In genomic region chr6:126768957-126769665, GRCm38 (mm10) we compare ENCODE assay signal across 10 mouse cellular contexts. TPM values are rescaled to one million over a fixed set of nuclear protein-coding genes. Genes with fewer than 3 reads are reported as not detected.
DNase-seq lines count a peak whose midpoint lies in the region; ATAC-seq and TF ChIP-seq lines count a peak whose summit lies in the region.
"Had no signal": no experiment of that assay in that cellular context is flagged by ENCODE, and none has a peak within 500 bp of the region (broad histone marks: within the 10 kb centered on the region; RNA-seq: fewer than 3 reads in every experiment).

No protein-coding gene starts in this region.

- no peak overlapping the region for H3K4me3 ChIP-seq in midbrain, postnatal 0 days (ENCODE audit: low read depth, low read length)

- no peak overlapping the region for H3K9ac ChIP-seq in midbrain, postnatal 0 days (replicated peaks; ENCODE audit: low read length, poor library complexity, severe bottlenecking)

- no peak overlapping the region for H3K4me2 ChIP-seq in midbrain, postnatal 0 days (ENCODE audit: low read depth, low read length, poor library complexity, severe bottlenecking)

- ATAC-seq in cerebellum, adult (ENCODE audit: insufficient number of reproducible peaks, low FRiP score, low TSS enrichment) = no peak
- ATAC-seq in inflammation-experienced regulatory T-cells, adult 6 months = peak; percentile 77
- no peak for ATAC-seq in midbrain, postnatal 0 days (ENCODE audit: low FRiP score)

- peaks cover 14% of the 10 kb centered on the region for H3K4me1 ChIP-seq in midbrain, postnatal 0 days (ENCODE audit: insufficient read depth, low read length)

- peak overlapping the region; percentile 73 for H3K27ac ChIP-seq in midbrain, postnatal 0 days (ENCODE audit: low read depth, low read length)

- H3K27me3 ChIP-seq in midbrain, postnatal 0 days (ENCODE audit: insufficient read depth, low read length) = no peaks in the 10 kb centered on the region

- peak; percentile 15 to 33 for DNase-seq in cerebellum, postnatal 14 days
- DNase-seq in NIH3T3 (ENCODE audit: low read depth) = peak; percentile 16
- DNase-seq in midbrain, postnatal 0 days (ENCODE audit: low spot score) = peak; percentile 63
- DNase-seq in spleen, postnatal 14 days (ENCODE audit: low spot score in 2 of 2) = no peak
- no peak for DNase-seq in layer of hippocampus, adult 8-10 months (ENCODE audit: low spot score in 2 of 2)
- DNase-seq in frontal cortex, adult 2 months (ENCODE audit: extremely low spot score in 1 of 2, low spot score in 1 of 2) = no peak

- H3K36me3 ChIP-seq in midbrain, postnatal 0 days (ENCODE audit: insufficient read depth, low read length) = no peaks in the 10 kb centered on the region

- H3K9me3 ChIP-seq in midbrain, postnatal 0 days (ENCODE audit: low read length) = no peaks in the 10 kb centered on the region

- 58% methylated on average over 11 of the region's 11 CpGs for WGBS in midbrain, postnatal 0 days

- peak; percentile 19; the same call in 1 of the 2 replicates for TF ChIP-seq CTCF in midbrain, postnatal 0 days (IDR thresholded peaks at IDR 0.05)

RNA-seq across cellular contexts. Expression of gene Kcna6, which starts 28.6 kb away (rescaled TPM):
- not detected for polyA plus RNA-seq in inflammation-experienced regulatory T-cells, adult 6 months (2017; shearing (Covaris generic))
- 91.7 and 95.9 TPM in 2 replicates for total RNA-seq in midbrain, postnatal 0 days (2014; rRNA removed)
- polyA plus RNA-seq in midbrain, postnatal 0 days (2015; fragmentation: Nextera tagmentation; extraction: Ambion mirVana) = 26.9 and 29.2 TPM in 2 replicates
- total RNA-seq in layer of hippocampus, adult 8-10 months (2022) = 10 to 100 TPM; 45.8 to 60.4 (median 52.2) TPM
- 35.8 and 39.3 TPM in 2 replicates for polyA plus RNA-seq in frontal cortex, adult 2 months (2012; rRNA removed)
- total RNA-seq: common myeloid progenitor, adult 5-6 weeks; hematopoietic stem cell, adult 5-6 weeks had no signal

Comparison
In these comparisons a context has a peak if more than half of its experiments do, and no peak if none do; other contexts are left out.
1. DNase-seq: peak in cerebellum, postnatal 14 days (2 of 2), NIH3T3 (single experiment) and midbrain, postnatal 0 days (single experiment); none in spleen, postnatal 14 days (0 of 2), layer of hippocampus, adult 8-10 months (0 of 2) and frontal cortex, adult 2 months (0 of 2).
2. RNA of gene Kcna6, which starts 28.6 kb away (polyA plus RNA-seq): 35.8 to 39.3 TPM in frontal cortex, adult 2 months and 26.9 to 29.2 TPM in midbrain, postnatal 0 days; not detected in inflammation-experienced regulatory T-cells, adult 6 months; every median in the first group is over 10 times any median in the second.